Comparison of ENCODE assay signal across 29 mouse cellular contexts in genomic region chr9:74126222-74126621, GRCm38 (mm10). TPM values are rescaled to one million over a fixed set of nuclear protein-coding genes. Genes with fewer than 3 reads are reported as not detected.
"Had no signal": no experiment of that assay in that cellular context is flagged by ENCODE, and none has a peak within 500 bp of the region (broad histone marks: within the 10 kb centered on the region; RNA-seq: fewer than 3 reads in every experiment).

No protein-coding gene starts in this region.

- H3K9me3 ChIP-seq: heart, embryonic 10.5 days; heart, embryonic 12.5 days; hindbrain, embryonic 13.5 days; hindbrain, embryonic 15.5 days; kidney, embryonic 15.5 days; limb, embryonic 13.5 days; limb, embryonic 15.5 days; liver, embryonic 12.5 days had no signal

- H3K27me3 ChIP-seq: heart, embryonic 12.5 days; hindbrain, embryonic 13.5 days; hindbrain, embryonic 15.5 days; kidney, embryonic 15.5 days; limb, embryonic 13.5 days; limb, embryonic 15.5 days; liver, embryonic 12.5 days had no signal

- H3K27ac ChIP-seq: heart, embryonic 10.5 days; hindbrain, embryonic 13.5 days; hindbrain, embryonic 15.5 days; hindbrain, postnatal 0 days; kidney, embryonic 15.5 days; kidney, postnatal 0 days; limb, embryonic 13.5 days; limb, embryonic 15.5 days; liver, embryonic 12.5 days; liver, embryonic 14.5 days had no signal

- H3K36me3 ChIP-seq: heart, embryonic 10.5 days; heart, embryonic 12.5 days; hindbrain, embryonic 13.5 days; hindbrain, embryonic 15.5 days; kidney, embryonic 15.5 days; limb, embryonic 13.5 days; limb, embryonic 15.5 days; liver, embryonic 12.5 days had no signal

- H3K4me1 ChIP-seq: heart, embryonic 10.5 days; heart, embryonic 12.5 days; hindbrain, embryonic 13.5 days; hindbrain, embryonic 15.5 days; kidney, embryonic 15.5 days; limb, embryonic 13.5 days; limb, embryonic 15.5 days; liver, embryonic 12.5 days had no signal

- H3K4me2 ChIP-seq: heart, embryonic 12.5 days; hindbrain, embryonic 13.5 days; hindbrain, embryonic 15.5 days; kidney, embryonic 15.5 days; limb, embryonic 13.5 days; limb, embryonic 15.5 days; liver, embryonic 12.5 days had no signal

- DNase-seq: gastrocnemius, postnatal 14 days; gastrocnemius, postnatal 36 days; heart, adult 18-20 months; heart, postnatal 10 days; kidney, adult 11 months; kidney, adult 2 months; kidney, adult 9 months; kidney, postnatal 14 days; kidney, postnatal 36 days; layer of hippocampus, adult 9-11 months; layer of hippocampus, postnatal 36 days; left cerebral cortex, postnatal 4 days had no signal

- H3K4me3 ChIP-seq: heart, embryonic 10.5 days; heart, embryonic 12.5 days; hindbrain, embryonic 13.5 days; hindbrain, embryonic 15.5 days; kidney, embryonic 15.5 days; limb, embryonic 13.5 days; limb, embryonic 15.5 days; liver, embryonic 12.5 days had no signal

- H3K9ac ChIP-seq: heart, embryonic 12.5 days; hindbrain, embryonic 13.5 days; hindbrain, embryonic 15.5 days; kidney, embryonic 15.5 days; limb, embryonic 13.5 days; limb, embryonic 15.5 days; liver, embryonic 12.5 days; liver, embryonic 14.5 days had no signal

- ATAC-seq: hindbrain, postnatal 0 days; intestine, embryonic 16.5 days; liver, embryonic 12.5 days had no signal

RNA-seq across cellular contexts. Expression of gene Wdr72, which starts 16.1 kb away (rescaled TPM):
- total RNA-seq: gastrocnemius, adult 8-10 months; gastrocnemius, postnatal 14 days; gastrocnemius, postnatal 36 days; hematopoietic stem cell, adult 5-6 weeks; left cerebral cortex, adult 18-20 months; left cerebral cortex, postnatal 10 days had no signal
- polyA plus RNA-seq: large intestine, adult 2 months had no signal
